Mouse (Mus musculus): ENCODE results near the gene Gtf2ird1.

The Gtf2ird1 gene

DNA sequence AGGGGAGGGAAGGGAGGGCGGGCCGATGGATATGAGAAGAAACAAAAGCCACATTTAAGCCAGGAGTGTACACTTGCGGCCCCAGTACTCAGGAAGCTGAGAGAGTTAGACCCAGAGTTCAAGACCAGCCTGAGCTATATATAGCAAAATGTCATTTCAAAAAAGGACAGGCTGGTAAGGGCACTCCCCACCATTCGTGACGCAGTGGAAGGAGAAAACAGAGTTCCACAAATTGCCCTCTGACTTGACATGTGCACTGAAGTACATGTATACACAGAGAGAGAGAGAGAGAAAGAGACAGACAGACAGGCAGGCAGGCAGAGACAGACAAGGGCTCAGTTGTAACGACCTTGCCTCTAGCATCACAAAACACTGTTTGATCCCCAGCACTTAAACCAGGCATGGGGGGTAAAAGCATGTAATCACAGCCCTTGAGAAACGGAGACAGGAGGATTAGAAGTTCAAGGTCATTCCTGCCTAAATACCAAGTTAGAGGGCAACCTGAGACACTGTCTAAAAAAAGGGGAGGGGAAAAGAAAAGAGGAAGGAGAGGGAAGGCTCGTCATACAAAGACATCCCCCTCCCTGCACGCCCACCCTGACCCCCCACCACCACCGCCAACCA, 11.2 kb downstream of the Gtf2ird1 start:
- DNase-seq (ENCODE audit: low spot score), result no peak

- DNase-seq (ENCODE audit: low spot score), result no peak
These were observed 12.0 kb downstream of the Gtf2ird1 start for GRCm38 (mm10) chr5:134444473-134444872.

- no peak for DNase-seq (ENCODE audit: low spot score)
These were observed 14.4 kb downstream of the Gtf2ird1 start for GRCm38 (mm10) chr5:134442066-134442465.

DNA sequence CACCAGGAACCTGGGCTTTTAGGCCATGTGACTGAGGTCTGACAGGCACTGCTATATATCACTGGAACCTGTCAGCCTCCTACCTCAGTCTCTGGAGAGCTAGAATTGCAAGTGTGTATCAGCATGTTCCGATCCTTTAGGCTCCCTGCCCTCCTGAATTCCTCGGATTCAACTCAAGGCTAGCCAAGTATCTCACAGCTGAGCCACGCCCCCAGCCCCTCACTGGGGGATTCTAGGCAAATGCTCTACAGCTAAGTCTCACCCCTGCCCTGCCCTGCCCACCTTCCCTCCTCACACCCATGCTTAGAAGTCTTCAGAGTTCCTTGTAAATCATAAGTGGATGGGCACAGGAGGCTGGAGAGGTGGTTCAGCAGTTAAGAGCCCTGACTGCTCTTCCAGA, 15.4 kb downstream of the Gtf2ird1 start:
- peak; percentile 60 for DNase-seq (ENCODE audit: low spot score)

DNA sequence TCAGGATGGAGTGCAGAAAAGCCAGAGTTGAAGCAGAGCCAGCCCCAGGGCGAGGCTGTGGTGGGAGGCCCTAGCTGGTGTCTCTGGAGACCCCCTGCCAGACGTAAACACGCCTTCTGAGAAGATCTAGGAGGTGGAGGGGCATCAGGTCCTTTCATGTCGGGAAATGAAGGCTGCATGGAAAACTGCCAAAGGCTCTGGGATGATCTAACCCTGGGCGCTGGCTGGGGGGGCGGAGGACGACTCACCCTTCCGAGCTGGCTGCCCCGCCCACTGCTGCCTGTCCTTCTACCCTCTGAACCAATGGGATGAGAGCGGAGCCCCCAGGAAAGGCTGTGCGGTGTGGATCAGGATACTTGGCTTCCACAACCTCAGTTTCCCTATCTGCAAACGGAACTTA, 16.4 kb downstream of the Gtf2ird1 start:
- peak; percentile 76 for DNase-seq (ENCODE audit: low spot score)

DNA sequence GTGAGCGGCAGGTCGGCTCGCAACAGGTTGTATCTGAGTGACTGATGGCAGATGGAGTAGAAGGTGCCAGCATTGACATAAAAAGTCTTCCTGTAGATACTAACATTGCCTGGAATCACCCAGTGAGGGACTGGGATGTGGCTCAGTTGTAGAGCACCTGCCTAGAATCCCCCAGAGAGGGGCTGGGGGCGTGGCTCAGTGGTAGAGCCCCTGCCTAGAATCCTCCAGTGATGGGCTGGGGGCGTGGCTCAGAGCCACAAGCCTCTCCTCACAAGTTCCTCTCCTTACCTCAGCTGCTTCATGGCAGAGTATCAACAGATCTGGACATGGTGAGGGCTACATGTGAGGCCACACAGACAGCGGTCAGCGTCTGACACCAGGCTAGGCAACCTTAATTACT, 17.0 kb downstream of the Gtf2ird1 start:
- no peak for DNase-seq (ENCODE audit: low spot score)

- DNase-seq (ENCODE audit: low spot score), result no peak
These were observed 17.7 kb downstream of the Gtf2ird1 start for GRCm38 (mm10) chr5:134438676-134439425.

- DNase-seq (ENCODE audit: low spot score), result peak; percentile 67
These were observed 19.1 kb downstream of the Gtf2ird1 start for GRCm38 (mm10) chr5:134437459-134437827.

GRCm38 (mm10) chr5:134436782-134437458, 19.6 kb downstream of the Gtf2ird1 start:
- no peak for DNase-seq (ENCODE audit: low spot score)

GRCm38 (mm10) chr5:134435836-134436331, 20.6 kb downstream of the Gtf2ird1 start:
- DNase-seq (ENCODE audit: low spot score), result peak; percentile 56

- DNase-seq (ENCODE audit: low spot score), result no peak
These were observed 23.4 kb downstream of the Gtf2ird1 start for GRCm38 (mm10) chr5:134433137-134433536.

- DNase-seq (ENCODE audit: low spot score), result no peak
These were observed 26.4 kb downstream of the Gtf2ird1 start for GRCm38 (mm10) chr5:134430087-134430486.

- DNase-seq (ENCODE audit: low spot score), result no peak
These were observed 28.9 kb downstream of the Gtf2ird1 start for GRCm38 (mm10) chr5:134427664-134428063.

DNA sequence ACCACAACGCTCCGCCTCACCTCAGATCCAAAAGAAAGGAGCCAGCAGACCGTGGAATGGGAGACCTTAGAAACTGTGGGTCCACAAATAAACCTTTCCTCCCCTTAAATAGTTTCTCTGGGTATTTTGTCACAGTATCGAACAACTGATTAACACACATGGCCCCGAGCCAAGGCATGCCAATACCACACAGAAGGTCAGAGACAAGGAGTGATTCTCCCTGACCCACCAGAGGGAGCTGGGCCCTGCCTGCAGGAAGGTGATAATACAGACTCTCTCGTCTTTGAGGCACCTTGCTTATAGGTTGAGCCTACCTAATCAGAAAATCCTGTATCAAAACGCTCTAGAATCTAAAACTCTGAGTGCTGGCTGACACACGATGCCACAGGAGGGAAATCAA, 30.9 kb downstream of the Gtf2ird1 start:
- DNase-seq (ENCODE audit: low spot score), result no peak

GRCm38 (mm10) chr5:134423930-134424329, 32.6 kb downstream of the Gtf2ird1 start:
- DNase-seq (ENCODE audit: low spot score), result no peak

- DNase-seq (ENCODE audit: low spot score), result no peak
These were observed 33.1 kb downstream of the Gtf2ird1 start for GRCm38 (mm10) chr5:134423372-134423771.

- DNase-seq (ENCODE audit: low spot score), result no peak
These were observed 34.1 kb downstream of the Gtf2ird1 start for GRCm38 (mm10) chr5:134422265-134422925.

GRCm38 (mm10) chr5:134421061-134421460, 35.5 kb downstream of the Gtf2ird1 start:
- DNase-seq (ENCODE audit: low spot score), result no peak

DNA sequence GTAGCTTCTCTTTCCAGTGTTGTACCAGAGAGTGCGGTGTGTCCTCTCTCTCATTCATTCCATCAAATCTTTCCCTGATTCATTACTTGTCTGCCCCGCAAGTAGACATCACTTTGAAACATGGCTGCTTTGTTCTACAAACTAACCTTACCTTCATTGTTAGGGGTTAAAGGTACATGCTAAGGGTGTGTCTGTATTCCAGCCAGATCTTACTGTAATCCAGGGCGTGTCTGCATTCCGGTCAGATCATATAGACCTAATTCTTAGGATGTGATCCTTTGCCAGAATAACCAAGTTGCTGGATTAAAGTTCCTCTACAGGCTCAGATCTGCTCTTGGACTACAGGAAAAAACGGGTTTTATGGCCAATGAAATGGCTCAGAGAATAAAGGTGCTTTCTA, 36.8 kb downstream of the Gtf2ird1 start:
- no peak for DNase-seq (ENCODE audit: low spot score)

DNA sequence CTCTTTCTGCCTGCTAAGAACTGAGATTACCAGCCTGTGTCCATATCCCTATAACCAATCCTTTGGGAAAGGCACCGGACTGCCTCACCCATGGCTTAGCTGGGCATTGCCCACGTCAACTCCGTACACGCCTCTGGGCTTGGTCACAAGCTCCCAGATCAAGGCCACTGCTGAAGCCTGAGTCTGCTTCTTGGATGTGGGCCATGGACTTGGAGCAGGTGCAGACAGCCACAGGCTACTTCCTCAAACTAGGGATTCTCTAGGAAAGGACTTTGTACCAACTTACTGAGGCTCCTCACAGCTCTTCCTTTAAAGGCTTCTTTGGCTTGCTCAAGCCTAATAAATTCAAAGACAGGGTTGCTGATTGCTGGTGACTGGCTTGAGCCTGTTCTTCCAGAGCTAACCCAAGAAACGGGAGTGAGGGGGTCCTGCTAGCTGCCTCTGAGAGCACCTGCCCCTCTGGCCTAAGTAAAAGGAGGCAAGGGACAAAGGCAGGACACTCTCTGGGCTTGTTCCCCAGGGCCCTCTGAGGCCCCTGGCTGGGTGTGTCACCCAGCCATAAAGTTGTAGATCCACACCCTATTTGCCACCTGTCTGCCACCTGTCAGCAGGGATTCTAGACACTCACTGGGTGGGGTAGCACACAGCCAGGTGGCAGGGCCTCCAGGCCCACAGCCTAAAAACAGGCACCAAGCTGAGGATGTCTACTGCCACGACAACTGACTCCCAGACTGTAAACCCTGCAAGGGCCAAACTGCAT, 38.0 kb downstream of the Gtf2ird1 start:
- no peak for DNase-seq (ENCODE audit: low spot score)

GRCm38 (mm10) chr5:134412341-134412740, 44.2 kb downstream of the Gtf2ird1 start:
- DNase-seq (ENCODE audit: low spot score), result no peak
